Mouse (Mus musculus) inflammation-experienced regulatory T-cells, adult 6 months (primary cell): ENCODE data around the gene Chmp4b. TPM values are rescaled to one million over a fixed set of nuclear protein-coding genes. Genes with fewer than 3 reads are reported as not detected.

Experiments used
- ATAC-seq: one replicate; pipeline ENCODE4 v1.8.0; 2017
- polyA plus RNA-seq, 3 experiments: library from polyadenylated mRNA; unstranded; fragments of 100-300 nt; shearing (Covaris generic); gene quantifications; one replicate each; pipeline ENCODE4 v1.2.1; 2017

Gene Chmp4b
- polyA plus RNA-seq, 3 experiments from 2014 or later = 2.8 to 6.5 (median 5.4) TPM

DNA sequence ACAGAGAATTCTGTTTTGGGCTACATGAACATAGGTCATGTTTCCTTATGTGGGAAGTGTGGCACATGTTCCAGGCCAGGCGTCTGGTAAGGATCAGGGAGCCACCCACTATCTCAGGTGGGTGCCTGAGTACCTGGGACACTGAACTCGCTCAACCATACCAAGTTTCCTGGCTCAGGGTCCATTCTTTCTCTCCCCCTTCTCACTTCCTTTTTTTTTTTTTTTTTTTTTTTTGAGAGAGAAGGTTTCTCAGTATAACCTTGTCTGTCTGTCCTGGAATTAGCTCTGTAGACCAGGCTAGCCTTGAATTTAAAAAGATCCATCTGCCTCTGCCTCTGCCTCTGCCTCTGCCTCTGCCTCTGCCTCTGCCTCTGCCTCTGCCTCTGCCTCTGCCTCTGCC, 68.8 kb downstream of the Chmp4b start:
- no peak for ATAC-seq

DNA sequence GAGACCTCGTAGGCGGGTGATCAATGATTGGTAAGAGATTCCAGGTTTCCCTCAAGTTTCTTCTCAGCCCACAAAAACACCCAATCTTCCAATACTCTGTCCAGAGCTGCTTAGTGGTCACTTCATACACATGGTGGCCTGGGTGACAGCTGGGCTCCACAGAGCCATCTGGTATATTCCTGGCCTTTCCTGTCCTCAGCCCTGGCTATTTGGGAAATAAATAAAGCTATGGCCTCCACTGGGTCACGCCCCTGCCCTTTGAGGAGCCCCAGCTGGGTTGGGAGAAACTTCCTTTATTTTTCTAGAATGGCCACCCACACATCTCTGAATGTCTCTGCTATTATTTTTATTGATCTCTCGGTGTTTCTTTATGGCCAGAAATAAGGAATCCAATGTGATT, 72.0 kb downstream of the Chmp4b start:
- no peak for ATAC-seq

DNA sequence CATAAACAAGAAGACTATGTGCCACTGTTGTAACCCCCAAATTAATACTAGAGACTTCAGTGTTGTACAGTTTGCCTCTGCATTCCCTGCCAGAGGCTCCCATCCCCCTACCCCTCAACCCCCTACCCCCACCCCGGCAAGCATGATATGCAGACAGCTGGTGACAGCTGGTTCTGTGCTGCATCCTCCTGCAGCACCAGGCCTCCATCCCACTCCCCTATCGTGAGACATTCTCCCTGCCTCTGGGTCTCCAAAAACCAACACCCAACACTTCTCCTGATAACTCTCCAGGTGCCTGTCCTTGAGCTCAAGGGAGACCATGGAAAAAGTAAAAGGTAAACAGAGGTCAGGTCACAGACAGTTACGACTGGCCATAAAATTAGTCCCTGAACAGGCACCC, 78.2 kb downstream of the Chmp4b start:
- ATAC-seq = no peak

DNA sequence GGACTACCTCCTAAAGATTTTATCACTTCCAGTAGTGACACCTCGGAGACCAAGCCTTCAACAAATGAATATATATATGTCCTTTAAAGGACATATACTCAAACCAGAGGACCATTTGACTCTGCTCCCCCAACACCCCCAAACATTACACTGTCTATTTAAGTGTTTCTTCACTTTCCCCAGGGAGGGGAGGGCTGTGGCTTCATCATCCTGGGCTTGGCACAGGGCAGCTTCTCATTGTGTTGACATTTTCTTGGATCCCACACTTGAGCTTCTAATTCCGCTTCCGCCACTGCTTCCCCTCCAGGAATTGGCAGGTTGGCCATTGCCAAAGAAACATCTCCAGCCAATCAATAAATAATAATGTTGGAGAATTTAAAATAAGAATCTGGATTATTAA, 79.3 kb downstream of the Chmp4b start:
- ATAC-seq = no peak

DNA sequence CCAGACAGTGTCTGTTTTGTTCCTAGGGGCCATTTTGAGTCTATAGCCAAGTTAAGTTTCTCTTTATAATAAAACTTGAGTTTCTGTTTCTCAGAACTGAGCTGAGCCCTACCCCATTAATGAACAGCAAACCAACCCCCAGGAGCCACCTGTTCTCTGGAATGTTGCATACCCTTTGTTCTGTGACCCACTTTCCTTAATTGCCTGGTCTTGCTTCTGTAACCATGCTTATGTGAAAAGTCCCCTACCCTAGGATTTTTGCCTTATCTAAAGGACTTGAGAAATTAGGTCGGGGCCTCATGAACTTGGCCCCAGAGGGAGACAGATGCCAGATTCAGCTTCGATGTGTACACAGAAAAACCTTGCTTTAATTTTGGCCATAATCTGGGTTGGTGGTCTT, 80.4 kb downstream of the Chmp4b start:
- ATAC-seq = no peak

DNA sequence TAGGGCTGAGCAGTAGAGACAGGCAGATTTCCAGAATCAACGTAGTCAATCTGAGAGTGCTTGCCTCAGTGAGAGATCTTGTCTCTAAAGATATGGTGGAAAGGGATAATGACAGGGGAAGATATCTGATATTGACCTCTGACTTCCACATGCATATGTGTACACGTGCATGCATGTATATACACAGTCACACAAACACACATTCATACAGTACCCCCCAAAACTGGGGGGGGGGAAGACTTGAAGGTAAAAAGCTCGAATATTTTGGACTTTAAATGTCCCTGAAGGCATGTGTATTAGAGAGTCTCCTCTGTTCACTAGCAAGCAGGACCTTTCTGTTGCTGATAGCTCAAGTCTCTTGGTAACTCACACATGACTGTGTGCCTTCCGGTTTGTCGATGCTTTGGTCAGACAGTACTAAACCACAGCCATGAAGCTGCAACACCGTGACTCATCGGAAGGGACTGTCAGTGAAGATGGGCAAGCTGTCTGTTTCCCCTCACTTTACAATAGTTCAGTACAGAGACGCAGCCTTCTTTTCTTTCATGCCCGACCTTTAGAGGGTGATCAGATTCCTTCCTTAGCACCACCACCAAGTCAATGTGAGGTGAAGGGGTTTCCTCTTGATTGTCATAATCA, 81.1 kb downstream of the Chmp4b start:
- ATAC-seq = peak; percentile 50

DNA sequence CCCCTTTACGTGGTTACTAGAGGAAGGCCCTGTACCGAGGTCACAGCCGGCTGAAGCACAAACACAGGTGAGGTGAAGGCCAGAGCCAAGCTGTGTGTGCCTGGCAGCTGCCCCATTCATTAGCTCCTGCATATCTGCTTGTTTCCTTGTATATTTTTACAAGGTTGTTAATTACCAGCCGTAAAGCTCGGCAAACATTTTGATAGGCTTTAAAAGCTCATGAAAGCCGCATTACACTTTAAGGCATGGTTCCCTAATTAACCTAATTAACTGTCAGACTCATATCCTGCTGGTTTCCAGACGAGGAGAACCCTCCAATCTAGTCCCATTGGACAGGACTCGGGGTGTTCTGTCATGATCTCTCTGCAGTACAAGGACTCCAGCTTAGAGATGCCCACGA, 83.5 kb downstream of the Chmp4b start:
- no peak for ATAC-seq

DNA sequence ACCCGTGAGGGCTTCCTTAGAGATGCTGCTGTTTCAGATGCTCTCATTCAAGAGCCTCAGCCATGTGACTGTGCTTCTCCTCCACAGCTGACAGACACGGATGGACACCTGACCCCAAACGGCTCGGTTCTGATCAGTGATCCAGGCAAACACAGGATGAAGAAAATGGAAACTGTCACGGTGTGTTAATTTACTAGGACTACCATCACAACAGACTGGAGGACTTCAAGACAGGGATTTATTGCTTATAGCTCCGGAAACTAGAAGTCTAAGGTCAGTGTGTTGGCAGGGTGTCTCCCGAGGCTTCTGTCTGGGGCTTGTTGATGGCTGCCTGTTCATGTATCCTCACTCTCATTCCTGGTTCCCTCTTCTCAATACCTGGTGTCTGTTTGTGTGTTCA, 83.9 kb downstream of the Chmp4b start:
- no peak for ATAC-seq

DNA sequence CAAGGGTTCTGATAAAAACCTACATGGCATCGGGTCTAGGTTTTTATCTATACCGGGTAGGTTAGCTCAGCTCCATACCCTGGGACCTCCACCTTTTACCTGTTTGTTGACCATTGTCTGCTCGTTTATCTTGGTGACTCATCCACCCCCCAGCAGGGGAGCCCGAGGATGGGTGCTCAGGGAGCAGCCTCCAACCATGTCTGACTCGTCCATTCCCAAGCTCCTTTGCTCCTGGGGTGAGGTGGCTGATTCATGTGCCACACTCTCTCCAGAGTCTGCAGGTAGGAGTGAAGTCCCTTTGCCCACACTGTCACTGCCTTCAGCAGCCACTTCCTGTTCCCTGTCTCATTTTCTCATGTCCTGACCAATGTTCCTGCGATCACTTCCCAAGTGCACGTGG, 84.5 kb downstream of the Chmp4b start:
- no peak for ATAC-seq

DNA sequence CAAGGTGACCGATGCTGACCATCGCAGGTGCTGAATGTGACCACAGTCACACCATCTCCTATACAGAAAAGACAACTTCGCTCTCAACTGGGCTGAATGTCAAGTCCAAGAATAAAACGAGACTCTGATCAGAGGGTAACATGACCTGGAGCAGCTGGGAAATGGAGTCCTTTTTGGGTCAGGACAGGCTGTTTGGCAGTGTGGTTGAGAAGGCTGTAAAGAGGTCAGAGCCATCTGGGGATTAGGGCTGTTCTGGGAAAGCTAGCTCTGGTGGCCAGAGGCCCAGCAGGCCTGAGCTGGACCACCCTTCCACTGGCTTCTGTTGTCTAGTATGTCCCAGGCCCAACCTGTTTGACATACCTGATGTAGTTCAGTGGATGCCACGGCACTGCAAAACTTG, 87.1 kb downstream of the Chmp4b start:
- no peak for ATAC-seq

DNA sequence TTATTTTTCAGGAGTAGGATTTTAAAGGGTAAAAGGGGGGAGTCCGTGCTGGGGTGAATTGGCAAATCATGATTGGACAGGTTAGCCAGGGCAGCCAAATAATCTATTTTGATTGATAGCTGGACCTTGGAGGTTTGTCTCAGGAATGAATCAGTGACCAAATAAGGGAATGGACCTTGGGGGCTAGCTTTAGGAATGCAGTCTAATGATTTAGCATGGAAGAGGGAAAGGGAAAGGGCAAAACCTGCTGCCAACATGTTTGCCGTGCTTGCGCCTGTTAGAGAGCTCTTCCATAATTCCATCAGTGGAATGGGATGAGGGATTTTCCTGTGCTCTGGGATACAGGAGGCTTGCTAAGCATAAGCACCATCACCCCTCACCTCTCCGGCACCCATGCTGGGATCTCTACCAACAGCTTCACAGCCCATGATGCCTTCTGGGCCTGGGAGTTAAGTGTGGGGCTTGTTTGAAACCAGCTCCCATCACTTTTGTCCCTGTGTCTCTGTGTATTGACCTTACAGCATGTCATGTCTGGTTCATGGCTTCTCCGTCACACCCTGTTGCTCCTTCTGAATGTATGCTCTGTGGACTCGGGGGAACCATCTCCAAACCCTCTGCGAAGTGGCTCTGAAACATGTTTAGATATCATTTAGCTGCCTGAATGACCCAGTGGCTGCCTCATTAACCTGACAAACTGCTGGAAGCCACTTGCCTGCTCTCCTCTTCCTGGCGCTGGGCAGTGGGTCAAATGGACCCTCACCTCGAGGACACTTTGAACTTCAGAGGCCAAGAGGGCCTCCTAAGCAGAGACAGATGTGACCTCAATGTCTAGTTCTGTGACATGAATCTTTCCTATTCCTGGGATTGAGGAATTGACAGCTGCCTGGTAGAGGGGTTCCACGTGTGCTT, 91.7 kb downstream of the Chmp4b start:
- ATAC-seq = no peak

DNA sequence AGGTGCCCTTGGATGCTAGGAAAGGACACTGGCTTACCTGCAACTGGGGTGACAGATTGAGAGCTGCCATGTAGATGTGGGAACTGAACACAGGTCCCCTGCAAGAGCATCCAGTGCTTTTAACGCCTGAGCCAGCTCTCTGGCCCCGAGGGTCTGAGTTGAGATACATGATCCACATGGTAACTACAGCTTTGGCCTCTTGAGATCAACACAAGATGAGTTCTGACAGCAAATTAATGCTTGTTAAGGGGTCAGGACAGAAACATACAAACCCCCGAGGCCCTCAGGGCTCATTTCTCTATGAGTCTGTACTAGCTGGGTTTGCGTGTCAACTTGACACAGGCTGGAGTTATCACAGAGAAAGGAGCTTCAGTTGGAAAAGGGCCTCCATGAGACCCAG, 92.4 kb downstream of the Chmp4b start:
- no peak for ATAC-seq

Other genes starting within 250 kb of the Chmp4b start
- gene Snta1, start 243.6 kb upstream of the Chmp4b start, polyA plus RNA-seq = not detected
- 10 to 100 TPM; 18.9 to 26.6 (median 25.6) TPM for gene Cbfa2t2, start 215.2 kb upstream of the Chmp4b start, polyA plus RNA-seq
- gene 1700003F12Rik, start 104.6 kb upstream of the Chmp4b start, polyA plus RNA-seq = not detected
- not detected for gene Actl10, start 99.9 kb upstream of the Chmp4b start, polyA plus RNA-seq
- gene Necab3, start 92.8 kb upstream of the Chmp4b start, polyA plus RNA-seq = 1 to 10 TPM in 2 of 3 experiments, not detected in 1; 1.1 TPM
- 1 to 10 TPM; 1.3 to 2.6 (median 1.5) TPM for gene E2f1, start 81.8 kb upstream of the Chmp4b start, polyA plus RNA-seq
- 10 to 100 TPM; 15.1 to 21.3 (median 20.2) TPM for gene Pxmp4, start 48.0 kb upstream of the Chmp4b start, polyA plus RNA-seq
- under 1 TPM in 2 of 3 experiments, not detected in 1; 0.59 to 0.88 TPM for gene Zfp341, start 38.4 kb upstream of the Chmp4b start, polyA plus RNA-seq
- not detected for gene 4930519P11Rik, start 38.3 kb upstream of the Chmp4b start, polyA plus RNA-seq
- not detected for gene Gm14214, start 118.3 kb downstream of the Chmp4b start, polyA plus RNA-seq
- 10 to 100 TPM in 2 of 3 experiments, 1 to 10 TPM in 1; 8.0 to 32.4 (median 15.7) TPM for gene Raly, start 139.4 kb downstream of the Chmp4b start, polyA plus RNA-seq
- gene a, start 139.7 kb downstream of the Chmp4b start, polyA plus RNA-seq = not detected
- gene Eif2s2, start 241.2 kb downstream of the Chmp4b start, polyA plus RNA-seq = 100 to 1,000 TPM in 2 of 3 experiments, 10 to 100 TPM in 1; 83.5 to 120 (median 105) TPM